Comparison of ENCODE assay signal across 9 mouse cellular contexts in the genomic region with DNA sequence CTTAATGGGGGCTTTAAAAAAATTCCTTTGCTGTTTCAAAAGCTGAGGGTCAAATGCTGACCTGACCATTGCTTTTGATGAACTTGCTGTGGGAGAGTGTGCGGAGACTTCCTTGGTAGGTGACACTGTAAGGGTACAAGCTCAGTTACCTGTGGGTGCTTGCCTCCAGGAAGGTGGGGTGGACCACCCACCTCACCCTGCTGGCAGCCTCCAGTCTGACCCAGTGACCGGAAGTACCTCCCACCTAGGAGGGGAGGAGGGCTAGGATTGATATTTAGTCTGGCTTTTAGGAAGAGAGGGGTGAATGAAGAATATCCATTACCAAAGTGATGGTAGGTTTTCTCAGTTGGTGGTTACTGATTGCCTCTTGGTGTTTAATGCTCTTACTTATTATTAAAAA.
DNase-seq lines count a peak whose midpoint lies in the region; ATAC-seq and TF ChIP-seq lines count a peak whose summit lies in the region.
"Had no signal": no experiment of that assay in that cellular context is flagged by ENCODE, and none has a peak within 500 bp of the region (broad histone marks: within the 10 kb centered on the region; RNA-seq: fewer than 3 reads in every experiment).

No protein-coding gene starts in this region.

- peak overlapping the region; percentile 90 for H3K9ac ChIP-seq in heart, embryonic 14.5 days (ENCODE audit: low read length)
- no peak overlapping the region for H3K9ac ChIP-seq in hindbrain, embryonic 16.5 days (ENCODE audit: low read depth, low read length)
- peak overlapping the region; percentile 34; the same call in 1 of the 2 replicates for H3K9ac ChIP-seq in midbrain, embryonic 12.5 days (replicated peaks)

- 40% methylated on average over 2 of the region's 2 CpGs for WGBS in heart, embryonic 14.5 days
- 51% methylated on average over 2 of the region's 2 CpGs for WGBS in hindbrain, embryonic 16.5 days
- 47% methylated on average over 2 of the region's 2 CpGs for WGBS in midbrain, embryonic 12.5 days

- no peak for TF ChIP-seq POLR2A in cortical plate, adult 2 months (IDR thresholded peaks at IDR 0.05; ENCODE audit: extremely low read depth, insufficient read depth, low read length)

- DNase-seq in heart, adult 8-10 months (ENCODE audit: low spot score), result no peak
- no peak for DNase-seq in right cerebral cortex, postnatal 4 days
- DNase-seq in embryo, embryonic 11 days, result no peak
- no peak for DNase-seq in left cerebral cortex, postnatal 14 days (ENCODE audit: low spot score in 2 of 2)
- DNase-seq: gastrocnemius, postnatal 25 days had no signal

- peaks cover 7% of the 10 kb centered on the region; the same call in 1 of the 2 replicates for H3K36me3 ChIP-seq in heart, embryonic 14.5 days (ENCODE audit: control insufficient read depth, insufficient read depth, low read length)
- no peaks in the 10 kb centered on the region for H3K36me3 ChIP-seq in hindbrain, embryonic 16.5 days (ENCODE audit: control insufficient read depth, insufficient read depth, low read length)
- H3K36me3 ChIP-seq in midbrain, embryonic 12.5 days, result 0 out of 2 replicates have a peak, but pooled peaks cover 9% of the 10 kb centered on the region

- intact Hi-C loops in left cerebral cortex, postnatal 14 days (cut with DNase I), result no loop called here

- H3K4me3 ChIP-seq in heart, embryonic 14.5 days (ENCODE audit: control insufficient read depth in 1 of 2, insufficient read depth in 1 of 2, low read depth in 1 of 2, low read length in 2 of 2), result peak overlapping the region; percentile 7 to 76; a peak in 3 of 4 replicates
- H3K4me3 ChIP-seq in cortical plate, adult 2 months (ENCODE audit: insufficient read depth, low read length), result peak overlapping the region; percentile 90; the same call in 1 of the 2 replicates
- H3K4me3 ChIP-seq in hindbrain, embryonic 16.5 days (ENCODE audit: low read length), result peak overlapping the region; percentile 24
- peak overlapping the region; percentile 12; the same call in 1 of the 2 replicates for H3K4me3 ChIP-seq in midbrain, embryonic 12.5 days

- H3K27me3 ChIP-seq in heart, embryonic 14.5 days (ENCODE audit: control insufficient read depth, insufficient read depth, low read length), result no peaks in the 10 kb centered on the region
- no peaks in the 10 kb centered on the region for H3K27me3 ChIP-seq in hindbrain, embryonic 16.5 days (replicated peaks; ENCODE audit: control insufficient read depth, insufficient read depth, low read length)
- 0 out of 2 replicates have a peak, but pooled peaks cover 4% of the 10 kb centered on the region for H3K27me3 ChIP-seq in midbrain, embryonic 12.5 days

- H3K4me2 ChIP-seq in heart, embryonic 14.5 days (ENCODE audit: low read length), result peak overlapping the region; percentile 79
- peak overlapping the region; percentile 79 for H3K4me2 ChIP-seq in hindbrain, embryonic 16.5 days (ENCODE audit: low read length)
- H3K4me2 ChIP-seq in midbrain, embryonic 12.5 days (replicated peaks), result peak overlapping the region; percentile 89

- ATAC-seq in heart, embryonic 14.5 days (ENCODE audit: insufficient number of reproducible peaks, insufficient read depth, low FRiP score, low read depth), result no peak
- no peak for ATAC-seq in hindbrain, embryonic 16.5 days
- ATAC-seq in midbrain, embryonic 12.5 days (ENCODE audit: low FRiP score, low read depth), result no peak

- H3K9me3 ChIP-seq in heart, embryonic 14.5 days (ENCODE audit: control insufficient read depth, low read length), result no peaks in the 10 kb centered on the region
- H3K9me3 ChIP-seq in hindbrain, embryonic 16.5 days (ENCODE audit: control insufficient read depth, low read length), result no peaks in the 10 kb centered on the region
- no peaks in the 10 kb centered on the region for H3K9me3 ChIP-seq in midbrain, embryonic 12.5 days

- peaks cover 20 to 39% of the 10 kb centered on the region in 2 experiments for H3K4me1 ChIP-seq in heart, embryonic 14.5 days (ENCODE audit: control insufficient read depth in 2 of 2, insufficient read depth in 2 of 2, low read length in 2 of 2)
- H3K4me1 ChIP-seq in cortical plate, adult 2 months (ENCODE audit: control insufficient read depth, insufficient read depth, low read length), result peaks cover 18% of the 10 kb centered on the region
- peaks cover 29% of the 10 kb centered on the region for H3K4me1 ChIP-seq in hindbrain, embryonic 16.5 days (ENCODE audit: control insufficient read depth, insufficient read depth, low read depth, low read length)
- peaks cover 23% of the 10 kb centered on the region for H3K4me1 ChIP-seq in midbrain, embryonic 12.5 days

- H3K27ac ChIP-seq in heart, embryonic 14.5 days (replicated peaks in 1 of 2; ENCODE audit: control insufficient read depth in 1 of 2, insufficient read depth in 1 of 2, low read depth in 2 of 2, low read length in 2 of 2), result no peak overlapping the region
- H3K27ac ChIP-seq in cortical plate, adult 2 months (ENCODE audit: insufficient read depth, low read length), result no peak overlapping the region
- H3K27ac ChIP-seq in hindbrain, embryonic 16.5 days (ENCODE audit: low read depth, low read length), result 0 out of 2 replicates have a peak overlapping the region, but pooled peaks have one; percentile 40
- H3K27ac ChIP-seq in midbrain, embryonic 12.5 days (replicated peaks), result no peak overlapping the region

- no peak for TF ChIP-seq CTCF in cortical plate, adult 2 months (IDR thresholded peaks at IDR 0.05; ENCODE audit: extremely low read depth, insufficient read depth, low read length)

Comparison
In these comparisons a context has a peak if more than half of its experiments do, and no peak if none do; other contexts are left out.
1. H3K4me3 ChIP-seq: peak in every context shown above with its lines; median percentile 90 in cortical plate, adult 2 months; 42 in heart, embryonic 14.5 days; 24 in hindbrain, embryonic 16.5 days; 12 in midbrain, embryonic 12.5 days.